ENCODE assay signal across 8 mouse cellular contexts in genomic region chr13:114838535-114838990, GRCm38 (mm10). TPM values are rescaled to one million over a fixed set of nuclear protein-coding genes. Genes with fewer than 3 reads are reported as not detected.
DNase-seq lines count a peak whose midpoint lies in the region; ATAC-seq and TF ChIP-seq lines count a peak whose summit lies in the region.

No protein-coding gene starts in this region.

- intact Hi-C loops in heart, postnatal 36 days (cut with DNase I): no loop called here

- no peaks in the 10 kb centered on the region for H3K27me3 ChIP-seq in neural tube, embryonic 12.5 days (replicated peaks)
- H3K27me3 ChIP-seq in liver, embryonic 14.5 days (ENCODE audit: control insufficient read depth, insufficient read depth, low read length): no peaks in the 10 kb centered on the region

- no peak overlapping the region for H3K4me2 ChIP-seq in neural tube, embryonic 12.5 days (replicated peaks)
- no peak overlapping the region for H3K4me2 ChIP-seq in liver, embryonic 14.5 days (ENCODE audit: low read depth)

- no peak overlapping the region for H3K4me3 ChIP-seq in neural tube, embryonic 12.5 days
- H3K4me3 ChIP-seq in liver, embryonic 14.5 days (ENCODE audit: insufficient read depth in 1 of 2, low read depth in 2 of 2, low read length in 2 of 2): no peak overlapping the region

- ATAC-seq in neural tube, embryonic 12.5 days (ENCODE audit: low FRiP score, low read depth): peak; percentile 69
- peak; percentile 96 for ATAC-seq in frontal cortex, adult (ENCODE audit: low TSS enrichment)
- peak; percentile 50 for ATAC-seq in liver, embryonic 14.5 days (ENCODE audit: insufficient read depth)
- no peak for ATAC-seq in megakaryocyte progenitor cell, adult 5-6 weeks (replicated peaks; ENCODE audit: poor library complexity)

- no peak for TF ChIP-seq EP300 in liver, embryonic 14.5 days (IDR thresholded peaks at IDR 0.05; ENCODE audit: low read depth)

- no peak for DNase-seq in neural tube, embryonic 10.5 days (ENCODE audit: extremely low spot score, low spot score)
- DNase-seq in heart, postnatal 36 days: peak; percentile 61 to 69
- DNase-seq in layer of hippocampus, adult 11-12 months (ENCODE audit: low spot score): peak; percentile 68
- DNase-seq in liver, embryonic 14.5 days (ENCODE audit: low read depth in 3 of 3, low spot score in 3 of 3): peak in 1 of 3 experiments; percentile 20
- peak; percentile 28 for DNase-seq in retina, postnatal 7 days (ENCODE audit: low read depth, low spot score)

- H3K27ac ChIP-seq in neural tube, embryonic 12.5 days: peak overlapping the region; percentile 33; the same call in 1 of the 2 replicates
- H3K27ac ChIP-seq in liver, embryonic 14.5 days: no peak overlapping the region

- peaks cover 13% of the 10 kb centered on the region; the same call in 1 of the 2 replicates for H3K4me1 ChIP-seq in neural tube, embryonic 12.5 days
- H3K4me1 ChIP-seq in liver, embryonic 14.5 days (replicated peaks; ENCODE audit: control insufficient read depth in 2 of 2, insufficient read depth in 2 of 2, low read length in 1 of 2): peaks cover 0 to 11% of the 10 kb centered on the region in 2 experiments; a peak in 2 of 4 replicates

- no peak for TF ChIP-seq CTCF in liver, embryonic 14.5 days (IDR thresholded peaks at IDR 0.05; ENCODE audit: low read depth)

- 44% methylated on average over 5 of the region's 5 CpGs for WGBS in neural tube, embryonic 12.5 days
- 50% methylated on average over 5 of the region's 5 CpGs for WGBS in liver, embryonic 14.5 days (ENCODE audit: insufficient replicate concordance)

- no peaks in the 10 kb centered on the region for H3K9me3 ChIP-seq in neural tube, embryonic 12.5 days
- no peaks in the 10 kb centered on the region for H3K9me3 ChIP-seq in liver, embryonic 14.5 days (ENCODE audit: control insufficient read depth, low read length)

- H3K36me3 ChIP-seq in neural tube, embryonic 12.5 days: 0 out of 2 replicates have a peak, but pooled peaks cover 2% of the 10 kb centered on the region
- no peaks in the 10 kb centered on the region for H3K36me3 ChIP-seq in liver, embryonic 14.5 days (replicated peaks; ENCODE audit: control insufficient read depth, insufficient read depth, low read depth)

- H3K9ac ChIP-seq in neural tube, embryonic 12.5 days: no peak overlapping the region
- H3K9ac ChIP-seq in liver, embryonic 14.5 days (replicated peaks): no peak overlapping the region

RNA-seq across cellular contexts. Expression of gene Mocs2, which starts 20.5 kb away (rescaled TPM):
- 83.1 and 88.1 TPM in 2 replicates for polyA plus RNA-seq in neural tube, embryonic 12.5 days (2016; fragmentation: Nextera tagmentation; extraction: Ambion mirVana)
- 10 to 100 TPM; 31.9 to 42.1 TPM for total RNA-seq in heart, postnatal 36 days (2021)
- 15.7 and 29.5 TPM in 2 replicates for polyA plus RNA-seq in liver, embryonic 14.5 days (2012; rRNA removed)
- 57.5 and 60.1 TPM in 2 replicates for polyA plus RNA-seq in liver, embryonic 14.5 days (2014; fragmentation: Nextera tagmentation; extraction: Ambion mirVana)
- total RNA-seq in megakaryocyte progenitor cell, adult 5-6 weeks (2015): 41.5 and 42.1 TPM in 2 replicates
- 39.9 and 43.1 TPM in 2 replicates for total RNA-seq in megakaryocyte progenitor cell, adult 5-6 weeks (2017)
